Mouse (Mus musculus): Measurements from ENCODE around the gene Htra3.

- TF ChIP-seq CTCF (IDR thresholded peaks at IDR 0.05; ENCODE audit: extremely low read depth, insufficient read depth, low read length) (no peak), POLR2A (IDR thresholded peaks at IDR 0.05; ENCODE audit: extremely low read depth, insufficient read depth, low read length) (no peak)
These were observed 62.6 kb downstream of the Htra3 start for GRCm38 (mm10) chr5:35616943-35617342.
